Mouse (Mus musculus) spleen, postnatal 4 days (tissue): ENCODE data around the gene Mrgprg.

Experiments used
- DNase-seq, 2 experiments: peaks; one replicate each; pipeline ENCODE4 v3.0.0; 2022; ENCODE audit warnings: low spot score in 2 of 2

Gene Mrgprg

DNA sequence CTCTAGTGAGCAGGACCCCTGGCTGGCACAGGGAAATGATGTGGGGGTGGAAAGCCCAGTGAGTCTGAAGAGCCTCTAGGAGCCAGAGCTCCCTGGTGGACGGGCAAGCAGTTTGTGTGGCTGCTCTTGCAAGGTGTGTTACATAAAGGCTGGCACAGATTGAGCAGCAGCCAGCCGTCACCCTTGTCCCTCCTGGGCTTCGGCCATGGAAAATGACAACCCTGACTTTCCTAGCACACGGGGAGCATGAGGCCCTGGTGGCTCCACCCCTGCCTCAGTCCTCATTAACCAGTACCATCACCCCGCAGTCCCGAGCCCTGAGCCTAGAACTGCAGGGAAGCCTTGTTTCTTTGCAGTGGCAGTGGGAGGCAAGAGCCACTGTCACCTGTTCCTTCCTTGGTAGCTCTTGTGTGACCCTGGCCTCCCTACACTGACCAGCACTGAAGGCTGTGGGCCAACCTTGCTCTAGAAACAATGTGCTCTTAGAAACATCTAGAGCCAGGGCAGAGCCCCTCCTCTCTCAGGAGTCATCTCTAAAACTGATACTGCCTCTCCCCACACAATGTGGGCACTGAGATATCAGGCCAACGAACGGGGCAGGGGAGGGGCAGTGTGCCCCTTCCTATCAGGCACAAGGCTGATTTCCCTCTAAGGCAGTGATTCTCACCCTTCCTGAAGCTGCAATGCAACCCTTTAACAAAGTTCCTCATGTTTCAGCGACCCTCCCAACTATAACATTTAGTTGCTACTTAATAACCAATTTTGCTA lies 11.3 kb downstream of the Mrgprg start:
- DNase-seq = no peak

DNA sequence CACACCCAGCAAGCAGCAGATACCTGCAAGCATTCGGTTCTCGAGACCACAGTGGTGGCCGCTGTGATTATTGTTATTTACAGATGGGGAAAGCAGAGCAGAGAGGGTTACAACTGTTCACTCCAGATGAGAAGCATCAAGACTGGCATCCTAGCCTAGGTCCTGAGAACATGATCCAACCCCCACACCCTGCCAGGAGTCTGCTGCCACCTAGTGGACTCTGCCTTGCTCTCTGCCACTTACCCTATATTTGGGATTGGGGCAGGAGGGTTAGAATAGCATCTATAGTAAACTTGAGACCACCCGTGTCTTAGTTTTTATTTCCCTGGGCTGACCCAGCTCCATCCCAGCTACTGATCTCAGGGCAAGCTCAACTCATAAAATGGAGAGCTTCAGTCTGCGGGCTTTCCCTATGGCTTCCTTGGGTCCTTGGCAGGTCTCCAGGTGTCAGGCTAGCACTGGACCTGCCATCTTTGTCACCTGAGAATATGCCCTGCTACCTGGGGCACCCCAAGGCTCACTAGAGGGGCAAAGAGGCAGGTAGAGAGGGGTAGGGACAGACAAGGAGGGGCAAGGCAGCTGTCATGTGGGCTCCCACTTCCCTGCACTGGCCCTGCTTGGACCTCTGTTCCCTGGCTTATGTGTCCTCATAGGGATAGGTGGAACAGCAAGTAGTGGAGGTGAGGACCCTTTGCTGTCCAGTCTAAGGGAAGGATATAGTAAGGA lies 12.6 kb downstream of the Mrgprg start:
- DNase-seq = peak; percentile 44 to 78

DNA sequence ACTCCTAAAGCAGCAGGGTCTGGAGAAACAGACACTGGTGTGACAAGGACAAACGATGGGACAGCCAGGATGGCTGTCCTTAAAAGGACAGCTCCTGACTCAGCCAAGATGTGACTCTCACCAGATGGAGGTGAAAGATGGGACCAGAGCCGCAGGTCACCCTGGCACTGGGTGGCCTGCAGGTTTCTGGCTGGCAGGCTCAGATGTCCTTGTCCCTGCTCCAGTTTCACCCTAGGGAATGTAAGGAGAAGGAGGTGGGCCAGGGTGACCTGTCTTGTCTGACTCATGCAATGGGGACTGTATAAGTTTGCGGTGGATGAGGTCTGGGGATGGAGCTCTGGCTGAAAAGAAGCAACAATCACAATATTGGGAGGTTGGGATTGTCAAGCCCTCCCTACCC lies 14.2 kb downstream of the Mrgprg start:
- no peak for DNase-seq

DNA sequence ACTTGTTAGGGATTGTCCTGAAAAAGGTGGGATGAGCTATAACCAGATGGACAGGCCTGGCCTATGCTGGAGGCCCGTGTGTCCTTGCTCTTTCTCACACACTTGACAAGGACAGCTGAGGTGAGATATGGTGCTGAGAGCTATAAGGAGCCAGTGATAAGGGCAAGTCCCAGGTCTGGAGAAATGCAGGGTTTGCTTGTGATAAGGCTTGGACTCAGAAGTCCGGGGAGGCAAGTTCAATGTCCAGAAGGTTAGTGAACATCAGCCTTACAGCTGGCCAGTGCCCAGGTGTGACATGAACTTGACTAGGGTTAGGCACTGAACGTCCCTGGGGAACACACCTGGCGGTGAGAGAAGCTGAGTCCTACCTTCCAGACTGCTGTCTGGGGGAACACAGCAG lies 14.7 kb downstream of the Mrgprg start:
- no peak for DNase-seq

DNA sequence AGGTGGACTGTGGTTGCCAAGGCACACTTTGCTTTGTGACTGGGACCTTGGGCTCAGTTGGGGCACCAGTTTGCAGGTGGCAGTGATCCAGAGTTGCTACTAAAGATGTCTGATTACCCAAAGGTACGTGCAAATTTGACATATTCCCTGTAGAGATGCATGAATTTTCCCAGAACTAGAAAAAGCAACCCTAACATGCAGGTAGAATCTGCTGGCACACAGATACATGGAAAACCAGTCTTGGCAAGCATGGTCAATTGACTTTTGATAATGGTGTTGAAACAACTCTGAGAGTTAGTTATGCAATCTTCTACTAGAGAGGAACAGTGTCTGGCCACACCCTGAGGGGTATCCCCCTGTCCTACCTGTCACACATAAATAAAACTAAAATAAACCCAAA lies 15.4 kb downstream of the Mrgprg start:
- no peak for DNase-seq

DNA sequence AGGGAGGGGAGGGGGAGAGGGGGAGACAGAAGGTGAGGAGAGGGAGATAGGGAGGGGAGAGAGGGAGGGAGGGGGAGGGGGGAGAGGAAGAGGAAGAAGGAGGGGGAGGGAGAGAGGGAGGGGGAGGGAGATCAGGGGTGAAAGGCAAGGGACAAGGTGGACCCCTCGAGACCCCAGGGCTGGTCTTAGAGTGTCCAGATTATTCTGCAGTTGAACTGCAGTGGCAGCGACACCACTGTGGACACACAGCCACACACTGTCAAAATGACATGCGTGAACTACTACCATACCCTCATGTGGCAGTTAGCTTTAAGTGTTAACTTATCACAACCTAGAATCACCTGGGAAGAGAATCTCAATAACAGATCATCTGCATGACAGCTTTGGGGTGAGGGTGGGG lies 17.7 kb downstream of the Mrgprg start:
- DNase-seq = no peak

DNA sequence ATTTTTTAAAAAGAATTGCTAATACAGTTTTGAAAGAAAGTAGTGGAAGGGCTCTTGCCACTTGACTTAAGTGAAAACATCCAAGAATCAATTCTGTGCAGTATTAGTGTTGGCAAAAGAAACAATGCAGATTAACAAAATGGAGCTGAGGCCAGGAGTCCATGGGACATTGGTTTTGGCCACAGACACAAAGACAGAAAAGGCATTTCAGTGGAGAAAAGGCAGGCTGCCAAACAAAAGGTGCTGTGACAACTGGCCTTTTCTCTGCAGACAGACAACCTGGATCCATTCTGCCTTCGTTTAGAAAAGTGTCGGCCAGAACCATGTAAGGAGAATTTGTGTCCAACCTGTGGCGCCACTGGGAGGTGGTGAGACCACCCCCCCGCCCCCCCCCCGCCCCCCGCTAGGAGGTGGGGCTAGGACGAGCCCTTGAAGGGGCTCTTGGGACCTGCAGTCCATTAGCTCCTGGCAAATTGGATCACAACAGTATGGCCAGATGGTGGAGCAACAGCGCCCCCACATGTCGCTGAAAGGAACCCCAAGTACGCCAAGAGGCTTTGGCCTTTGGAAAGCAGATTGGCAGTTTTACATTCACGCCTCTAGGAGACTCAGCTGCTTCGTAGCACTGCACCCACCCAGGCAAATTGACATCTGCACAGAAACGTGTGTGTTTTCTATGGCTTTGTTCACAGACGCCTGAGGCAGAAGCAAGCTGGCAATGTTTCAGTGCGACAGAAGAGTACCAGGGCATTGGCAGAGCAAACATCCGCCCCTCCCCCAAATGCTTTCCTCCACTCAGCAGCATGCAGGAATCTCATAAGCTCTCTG lies 18.5 kb downstream of the Mrgprg start:
- peak; percentile 65 to 85 for DNase-seq

DNA sequence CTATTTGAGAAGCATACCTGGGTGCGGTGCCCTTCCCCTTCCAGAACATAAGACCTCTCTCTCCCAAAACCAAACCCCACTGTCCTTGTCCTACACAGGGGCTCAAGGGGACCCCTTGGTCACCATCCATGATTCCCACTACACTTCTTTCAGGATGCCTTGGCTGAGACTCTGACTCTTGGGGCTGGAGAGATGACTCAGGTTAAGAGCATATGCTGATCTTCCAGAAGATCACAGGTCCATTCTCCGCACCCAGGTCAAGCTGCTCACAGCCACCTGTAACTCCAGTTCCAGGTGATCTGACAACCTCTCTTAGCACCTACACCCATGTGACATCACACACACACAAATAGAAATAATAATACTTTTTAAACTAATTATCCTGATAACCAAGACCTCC lies 26.1 kb downstream of the Mrgprg start:
- DNase-seq = no peak

DNA sequence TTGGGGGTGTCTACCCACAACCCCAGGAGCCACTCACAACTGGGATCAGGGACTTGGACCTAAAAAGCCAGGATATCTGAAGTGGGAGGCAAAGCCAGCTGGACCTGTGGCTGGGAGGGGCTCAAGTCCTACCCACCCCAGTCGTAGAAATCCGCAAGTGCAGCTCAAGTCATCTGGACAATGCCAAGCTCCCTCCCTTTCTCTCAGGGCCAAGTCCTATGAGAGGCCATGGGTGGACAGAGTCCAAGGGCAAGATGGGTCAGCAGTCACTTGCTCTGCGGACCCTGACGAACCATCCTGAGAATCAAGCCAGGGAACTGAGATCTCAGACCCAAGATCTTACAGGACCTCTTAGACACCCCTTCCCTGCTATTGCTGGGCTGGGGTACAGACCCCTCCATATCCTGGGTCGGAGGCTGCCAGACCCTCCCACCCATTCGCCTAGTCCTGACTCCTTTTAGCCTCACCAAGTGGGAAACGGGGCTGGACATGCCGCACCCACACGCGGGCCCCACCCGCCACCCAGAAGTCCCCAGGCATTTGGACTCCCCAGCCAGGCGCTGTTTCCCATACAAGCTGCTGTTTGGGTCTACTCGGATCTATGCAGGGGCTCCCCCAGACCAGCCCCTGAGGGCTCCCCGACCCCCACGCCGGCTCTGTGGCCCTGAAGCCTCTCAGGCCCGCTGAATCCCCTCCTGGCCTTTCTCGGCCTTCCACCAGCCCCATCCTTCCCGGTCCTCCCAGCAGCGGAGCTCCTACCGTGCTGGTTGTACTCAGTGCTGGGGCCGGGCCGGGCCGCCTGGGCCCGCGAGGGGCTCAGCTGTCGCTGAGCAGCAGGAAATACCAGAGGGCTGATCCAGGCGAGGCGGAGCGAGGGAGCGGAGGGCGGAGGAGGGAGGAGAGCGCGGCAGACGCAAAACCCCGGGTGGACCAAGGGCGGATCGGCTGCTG lies 27.0 kb downstream of the Mrgprg start:
- peak; percentile 34 to 74 for DNase-seq

DNA sequence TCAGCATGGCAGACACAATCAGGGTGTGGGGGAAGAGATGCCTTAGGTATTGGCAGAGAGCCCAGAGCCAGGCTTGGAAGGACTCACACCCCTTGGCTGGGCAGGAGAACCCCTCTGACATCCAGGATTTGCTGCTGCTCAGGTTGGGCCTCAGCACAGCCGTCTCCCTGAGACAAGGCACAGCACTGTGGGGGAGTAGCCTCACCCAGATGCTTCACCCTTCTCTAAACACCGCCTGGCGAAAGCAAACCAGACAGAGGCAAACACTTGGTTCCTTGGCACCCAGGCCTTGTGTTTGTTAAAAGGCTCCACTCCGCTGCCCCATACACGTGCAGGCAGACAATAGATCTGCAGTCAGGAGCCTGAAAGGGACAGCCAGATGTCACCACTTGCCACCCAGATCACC lies 28.2 kb downstream of the Mrgprg start:
- no peak for DNase-seq

DNA sequence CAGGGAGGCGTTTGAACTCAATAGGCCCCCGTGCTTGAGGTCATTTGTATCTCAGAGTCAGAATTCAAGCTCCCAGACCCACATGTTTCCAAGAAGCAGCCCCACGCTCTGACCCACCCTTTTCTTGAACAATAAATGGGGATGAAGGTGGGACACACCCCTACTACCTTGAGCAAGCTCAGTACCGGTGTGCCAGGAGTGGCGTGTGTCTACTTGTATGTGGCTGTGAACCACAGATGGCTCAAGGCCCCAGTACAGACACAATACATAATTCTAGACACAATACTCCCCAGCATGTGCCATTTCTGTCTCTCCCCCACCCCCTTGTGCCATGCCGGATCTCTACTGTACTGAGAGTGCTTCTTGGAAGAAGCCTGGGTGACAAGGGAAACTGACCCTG lies 28.6 kb downstream of the Mrgprg start:
- DNase-seq = no peak

DNA sequence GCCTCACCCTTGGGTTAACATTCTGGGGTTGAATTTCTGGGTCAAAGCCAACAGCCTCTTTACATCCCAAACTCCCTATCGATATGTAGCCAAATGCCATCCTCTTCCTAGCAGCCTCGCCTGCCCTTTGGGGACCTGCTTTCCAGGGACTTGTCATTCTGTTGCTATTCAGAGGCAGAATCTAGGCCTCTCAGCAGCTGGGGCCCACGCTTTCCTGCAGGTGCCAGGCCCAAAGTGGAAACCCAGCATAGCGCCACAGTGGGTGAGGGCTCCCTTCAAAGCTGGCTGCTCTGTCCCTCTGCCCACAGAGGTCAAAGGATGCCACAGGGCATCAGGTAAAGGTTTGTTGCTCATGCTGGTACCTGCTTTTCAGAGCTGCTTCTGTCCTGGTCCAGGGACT lies 33.0 kb downstream of the Mrgprg start:
- DNase-seq = no peak

DNA sequence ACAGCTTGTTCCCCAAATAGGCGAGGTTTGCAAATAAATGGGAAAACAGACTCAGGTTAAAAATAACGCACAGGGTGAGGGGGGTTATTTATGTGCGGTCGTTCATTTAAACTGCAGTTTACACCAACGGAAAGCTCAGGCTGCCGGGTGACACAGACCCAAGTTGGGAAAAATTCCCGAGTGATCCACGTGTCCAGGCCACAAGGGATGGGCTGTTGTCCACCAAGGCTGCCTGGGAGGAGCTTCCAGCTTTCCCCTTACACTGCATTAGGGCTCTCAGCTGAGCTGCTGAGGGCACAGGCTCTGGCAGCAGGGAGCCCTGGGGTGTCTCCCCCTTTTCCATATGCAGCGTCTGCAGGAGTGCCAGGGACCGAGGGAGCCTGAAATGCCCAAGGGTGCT lies 36.9 kb downstream of the Mrgprg start:
- DNase-seq = no peak

DNA sequence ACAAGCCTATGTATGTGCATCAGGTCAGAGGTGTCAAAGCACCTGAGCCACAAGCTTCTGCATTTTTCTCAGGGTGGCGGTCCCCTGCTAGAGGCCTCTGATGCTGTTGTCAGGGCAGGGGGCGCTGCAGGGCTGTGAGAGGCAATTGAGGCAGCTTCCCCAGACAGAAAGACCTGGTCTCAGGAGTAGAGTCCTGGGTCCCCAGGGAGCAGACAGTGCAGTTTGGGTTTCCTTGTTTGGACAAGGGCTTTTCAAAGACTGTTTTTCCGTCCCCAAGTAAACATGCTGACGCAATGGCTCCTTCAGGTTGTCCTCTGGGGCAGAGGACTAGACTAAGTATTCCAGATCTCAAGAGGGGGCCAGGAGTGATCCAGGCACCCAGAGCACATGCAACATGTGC lies 40.4 kb downstream of the Mrgprg start:
- DNase-seq = no peak

DNA sequence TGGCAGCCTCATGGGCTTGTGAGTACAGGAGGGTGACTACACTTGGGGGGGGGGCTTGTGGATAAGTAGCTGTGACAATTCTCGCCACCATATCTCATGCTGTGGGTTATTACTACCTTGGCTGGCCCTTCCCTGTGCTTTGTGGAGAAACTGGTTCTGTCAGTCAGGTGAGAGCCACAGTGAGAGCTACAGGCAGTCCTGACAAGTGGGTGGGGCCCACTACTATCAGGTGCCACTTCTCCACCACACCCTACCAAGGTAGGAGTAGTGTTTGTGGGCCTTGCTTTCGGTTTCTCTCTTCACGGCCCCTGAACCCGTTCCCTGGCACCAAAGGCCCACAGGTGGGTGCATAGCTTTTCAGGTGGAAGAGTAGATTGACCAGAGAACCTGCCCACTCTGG lies 43.0 kb downstream of the Mrgprg start:
- DNase-seq = no peak

DNA sequence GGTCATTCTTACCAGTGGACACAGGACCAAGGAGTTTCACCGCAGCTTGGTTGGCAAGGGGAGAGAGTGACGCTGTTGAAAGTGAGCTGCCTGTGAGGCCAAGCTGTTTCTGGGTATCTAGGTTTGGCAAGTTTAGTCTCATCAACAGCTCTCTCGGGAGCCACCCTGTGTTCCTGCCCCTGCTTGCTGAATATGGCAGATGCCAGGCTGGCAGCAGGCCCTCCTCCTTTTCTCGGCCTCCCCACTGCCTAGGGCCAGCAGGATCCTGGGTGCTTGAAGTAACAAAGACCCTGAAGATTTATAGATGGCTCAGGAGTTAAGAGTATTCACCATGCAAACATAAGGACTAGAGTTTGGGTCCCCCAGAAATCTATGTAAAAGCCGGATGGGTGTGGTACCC lies 44.1 kb downstream of the Mrgprg start:
- DNase-seq = no peak

DNA sequence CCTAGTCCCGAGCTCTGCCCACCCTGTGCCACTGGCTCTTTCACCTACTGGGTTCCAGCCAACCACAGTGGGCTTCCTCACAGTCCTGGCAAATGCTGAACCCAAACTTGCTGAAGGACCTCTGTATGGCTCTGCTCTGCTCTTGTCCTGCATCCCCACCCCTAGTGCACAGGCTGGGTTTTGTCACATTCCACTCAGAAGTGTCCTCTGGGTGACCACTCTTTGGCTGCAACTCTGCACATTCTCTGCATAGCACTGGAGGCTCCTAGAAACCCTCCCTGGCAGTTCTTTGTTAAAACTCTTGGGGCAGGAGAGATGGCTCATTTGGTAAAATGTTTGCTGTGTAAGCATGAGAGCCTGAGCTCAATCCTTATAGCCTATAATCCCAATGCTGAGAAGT lies 49.0 kb downstream of the Mrgprg start:
- no peak for DNase-seq
